ENCODE assay signal across 28 mouse cellular contexts in genomic region chr2:72383321-72383720, GRCm38 (mm10).
DNase-seq lines count a peak whose midpoint lies in the region; ATAC-seq and TF ChIP-seq lines count a peak whose summit lies in the region.
"Had no signal": no experiment of that assay in that cellular context is flagged by ENCODE, and none has a peak within 500 bp of the region (broad histone marks: within the 10 kb centered on the region; RNA-seq: fewer than 3 reads in every experiment).

No protein-coding gene starts in this region.

- H3K4me3 ChIP-seq in gastrocnemius, adult 2 months = peak overlapping the region; percentile 7; the same call in 1 of the 2 replicates
- no peak overlapping the region for H3K4me3 ChIP-seq in heart, embryonic 15.5 days
- no peak overlapping the region for H3K4me3 ChIP-seq in heart, embryonic 11.5 days (ENCODE audit: low read depth, low read length)
- H3K4me3 ChIP-seq: megakaryocyte, embryonic 14.5 days; midbrain, embryonic 12.5 days; myocyte; neural tube, embryonic 12.5 days had no signal

- peaks cover 23% of the 10 kb centered on the region for H3K36me3 ChIP-seq in heart, embryonic 15.5 days
- peaks cover 13% of the 10 kb centered on the region for H3K36me3 ChIP-seq in heart, embryonic 11.5 days (ENCODE audit: control insufficient read depth, insufficient read depth, low read length)
- H3K36me3 ChIP-seq: midbrain, embryonic 12.5 days; neural tube, embryonic 12.5 days had no signal

- DNase-seq in gastrocnemius, adult 2 months = no peak
- no peak for DNase-seq in gastrocnemius, postnatal 4 days (ENCODE audit: low spot score in 2 of 2)
- DNase-seq in urinary bladder, postnatal 14 days (ENCODE audit: low spot score) = peak; percentile 30
- no peak for DNase-seq in urinary bladder, adult 2 months (ENCODE audit: low spot score)
- no peak for DNase-seq in frontal cortex, postnatal 10 days (ENCODE audit: low spot score in 2 of 2)
- DNase-seq in right cerebral cortex, adult 18-20 months = no peak
- DNase-seq: adrenal gland, postnatal 10 days; cerebellum, adult 8-10 months; cerebellum, postnatal 25 days; forebrain, postnatal 0 days; gastrocnemius, postnatal 14 days; kidney, adult 2 months; kidney, postnatal 25 days; liver; lung, adult 2 months; lung, postnatal 4 days; right cerebral cortex, postnatal 4 days; thymus, postnatal 4 days had no signal

- WGBS in heart, embryonic 15.5 days = 54% methylated on average over 11 of the region's 11 CpGs
- 64% methylated on average over 11 of the region's 11 CpGs for WGBS in heart, embryonic 11.5 days (ENCODE audit: insufficient replicate concordance)

- no peaks in the 10 kb centered on the region for H3K27me3 ChIP-seq in heart, embryonic 15.5 days
- no peaks in the 10 kb centered on the region for H3K27me3 ChIP-seq in heart, embryonic 11.5 days (ENCODE audit: control insufficient read depth, insufficient read depth, low read length)
- H3K27me3 ChIP-seq: megakaryocyte, embryonic 14.5 days; midbrain, embryonic 12.5 days; neural tube, embryonic 12.5 days; Patski had no signal

- H3K4me2 ChIP-seq in heart, embryonic 15.5 days = no peak overlapping the region
- no peak overlapping the region for H3K4me2 ChIP-seq in heart, embryonic 11.5 days
- H3K4me2 ChIP-seq: midbrain, embryonic 12.5 days; neural tube, embryonic 12.5 days had no signal

- ATAC-seq in heart, embryonic 15.5 days (replicated peaks; ENCODE audit: insufficient number of reproducible peaks, insufficient read depth, low FRiP score, low read depth) = no peak
- ATAC-seq in heart, embryonic 11.5 days (replicated peaks; ENCODE audit: insufficient number of reproducible peaks, low FRiP score, low TSS enrichment) = no peak
- ATAC-seq: forebrain, postnatal 0 days; hindbrain, embryonic 16.5 days; Patski had no signal

- H3K9me3 ChIP-seq in heart, embryonic 15.5 days (replicated peaks) = no peaks in the 10 kb centered on the region
- no peaks in the 10 kb centered on the region for H3K9me3 ChIP-seq in heart, embryonic 11.5 days (replicated peaks; ENCODE audit: control insufficient read depth, low read length)
- H3K9me3 ChIP-seq: G1E; megakaryocyte, embryonic 14.5 days; midbrain, embryonic 12.5 days; neural tube, embryonic 12.5 days had no signal

- no peak for TF ChIP-seq CTCF in gastrocnemius, adult 2 months (IDR thresholded peaks at IDR 0.05)

- H3K4me1 ChIP-seq in heart, embryonic 15.5 days (replicated peaks) = peaks cover 12% of the 10 kb centered on the region; the same call in 1 of the 2 replicates
- H3K4me1 ChIP-seq in heart, embryonic 11.5 days (ENCODE audit: control insufficient read depth, insufficient read depth, low read length) = peaks cover 5% of the 10 kb centered on the region; the same call in 1 of the 2 replicates
- H3K4me1 ChIP-seq: megakaryocyte, embryonic 14.5 days; midbrain, embryonic 12.5 days; neural tube, embryonic 12.5 days had no signal

- peak overlapping the region; percentile 80 for H3K27ac ChIP-seq in gastrocnemius, adult 2 months
- H3K27ac ChIP-seq in heart, embryonic 15.5 days = peak overlapping the region; percentile 42; the same call in 1 of the 2 replicates
- H3K27ac ChIP-seq in heart, embryonic 11.5 days (ENCODE audit: low read depth, low read length) = no peak overlapping the region
- H3K27ac ChIP-seq: liver, embryonic 14.5 days; midbrain, embryonic 12.5 days; neural tube, embryonic 12.5 days had no signal

- intact Hi-C loops in gastrocnemius, adult 2 months (cut with DNase I) = no loop called here

- H3K9ac ChIP-seq in heart, embryonic 15.5 days = no peak overlapping the region
- no peak overlapping the region for H3K9ac ChIP-seq in heart, embryonic 11.5 days (ENCODE audit: low read depth, low read length)
- H3K9ac ChIP-seq: forebrain, postnatal 0 days; liver, embryonic 14.5 days; midbrain, embryonic 12.5 days; neural tube, embryonic 12.5 days had no signal
